Mouse (Mus musculus): ENCODE results near the gene Samt4. TPM values are rescaled to one million over a fixed set of nuclear protein-coding genes. Genes with fewer than 3 reads are reported as not detected.

The Samt4 gene
- not detected for polyA plus RNA-seq (2014; fragmentation: Illumina TruSeq; extraction: RNeasy Lipid Tissue Mini Kit (QIAGEN cat#74804); ENCODE audit: low read depth, low replicate concordance)

GRCm38 (mm10) chrX:154481702-154482101 is at the start of gene Samt4:
TSS of gene Samt4 (plus strand) at chrX:154482002.

Other genes starting within 250 kb of the Samt4 start
- gene 4930524N10Rik, start 138.6 kb upstream of the Samt4 start, polyA plus RNA-seq (2014; fragmentation: Illumina TruSeq; extraction: RNeasy Lipid Tissue Mini Kit (QIAGEN cat#74804); ENCODE audit: low read depth, low replicate concordance): not detected
- not detected for gene Samt2, start 97.4 kb downstream of the Samt4 start, polyA plus RNA-seq (2014; fragmentation: Illumina TruSeq; extraction: RNeasy Lipid Tissue Mini Kit (QIAGEN cat#74804); ENCODE audit: low read depth, low replicate concordance)

Measured in liver, adult 10 weeks (tissue).